Mouse (Mus musculus) embryonic fibroblast, embryonic 13.5 days (primary cell): ENCODE data around the gene Fbxw8.

ENCODE experiments used
- CTCF ChIP-seq: IDR thresholded peaks from 2 replicates; pipeline ENCODE4 v1.5.1; 2011; ENCODE audit warnings: mild to moderate bottlenecking, control low read depth, low read length, moderate library complexity, borderline replicate concordance; ENCODE audit not compliant: insufficient read depth
- POLR2A ChIP-seq: IDR thresholded peaks from 2 replicates; pipeline ENCODE4 v1.6.1; 2011; ENCODE audit warnings: low read depth, mild to moderate bottlenecking, control low read depth, low read length, moderate library complexity

DNA sequence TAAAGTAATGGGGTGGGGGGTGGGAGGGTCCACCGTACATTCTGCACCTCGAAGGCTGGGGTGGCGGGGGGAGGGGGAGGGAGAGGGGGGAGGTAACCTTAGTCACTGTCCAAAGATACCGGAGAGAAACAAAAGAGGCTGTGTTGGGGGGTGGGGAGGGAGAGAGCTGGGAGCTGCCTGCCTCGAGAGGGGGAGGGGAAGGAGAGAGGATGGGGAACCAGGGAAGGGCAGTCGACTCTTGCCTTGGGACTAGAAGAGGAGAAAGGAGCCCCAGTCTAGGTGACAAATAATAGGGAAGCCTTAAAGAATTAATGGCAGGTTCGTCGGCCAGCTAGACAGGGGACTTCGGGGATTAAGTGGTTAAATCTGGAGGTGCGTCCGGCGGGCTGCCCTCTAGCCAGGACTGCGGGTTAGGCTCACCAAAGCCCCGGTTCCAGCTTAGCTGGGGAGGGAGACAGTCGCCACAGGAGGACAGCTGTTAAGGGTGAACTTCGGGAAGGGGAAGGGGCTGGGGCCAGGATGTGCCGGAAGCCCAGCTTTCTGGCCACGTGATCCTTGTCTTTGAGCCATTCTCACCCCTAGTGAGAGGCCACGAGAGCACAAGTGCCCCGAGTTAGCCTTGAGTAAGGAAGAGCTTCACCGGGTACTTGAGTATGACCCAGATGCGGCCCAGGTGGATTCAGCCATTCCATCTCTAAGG, 19.2 kb upstream of the Fbxw8 start:
- TF ChIP-seq CTCF (no peak), POLR2A (no peak)
